Mouse (Mus musculus): ENCODE results near the gene Man1c1.

The Man1c1 gene

GRCm38 (mm10) chr4:134703835-134704546, at the start of gene Man1c1:
Man1c1 (minus strand) TSS chr4:134704290.
- Histone ChIP-seq H3K36me3 (ENCODE audit: control insufficient read depth, insufficient read depth, low read length, poor library complexity, severe bottlenecking) (no peaks in the 10 kb centered on the region), H3K27me3 (ENCODE audit: control insufficient read depth, insufficient read depth, low read length, poor library complexity, severe bottlenecking) (no peaks in the 10 kb centered on the region)
- DNase-seq (ENCODE audit: low read depth, low spot score), result peak; percentile 95

GRCm38 (mm10) chr4:134753516-134754261, 49.6 kb upstream of the Man1c1 start:
- no peaks in the 10 kb centered on the region for H3K27me3 ChIP-seq (ENCODE audit: control insufficient read depth, insufficient read depth, low read length, poor library complexity, severe bottlenecking)
- no peak for DNase-seq (ENCODE audit: low read depth, low spot score)
- no peaks in the 10 kb centered on the region for H3K36me3 ChIP-seq (ENCODE audit: control insufficient read depth, insufficient read depth, low read length, poor library complexity, severe bottlenecking)

GRCm38 (mm10) chr4:134752911-134753426, 48.9 kb upstream of the Man1c1 start:
- Histone ChIP-seq H3K36me3 (ENCODE audit: control insufficient read depth, insufficient read depth, low read length, poor library complexity, severe bottlenecking) (no peaks in the 10 kb centered on the region), H3K27me3 (ENCODE audit: control insufficient read depth, insufficient read depth, low read length, poor library complexity, severe bottlenecking) (no peaks in the 10 kb centered on the region)
- DNase-seq (ENCODE audit: low read depth, low spot score), result no peak

GRCm38 (mm10) chr4:134751682-134752380, 47.7 kb upstream of the Man1c1 start:
- no peak for DNase-seq (ENCODE audit: low read depth, low spot score)
- H3K36me3 ChIP-seq (ENCODE audit: control insufficient read depth, insufficient read depth, low read length, poor library complexity, severe bottlenecking), result no peaks in the 10 kb centered on the region; the same call in 1 of the 2 replicates

GRCm38 (mm10) chr4:134750825-134751224, 46.7 kb upstream of the Man1c1 start:
- DNase-seq (ENCODE audit: low read depth, low spot score), result no peak
- H3K36me3 ChIP-seq (ENCODE audit: control insufficient read depth, insufficient read depth, low read length, poor library complexity, severe bottlenecking), result no peaks in the 10 kb centered on the region; the same call in 1 of the 2 replicates
- no peaks in the 10 kb centered on the region for H3K27me3 ChIP-seq (ENCODE audit: control insufficient read depth, insufficient read depth, low read length, poor library complexity, severe bottlenecking)

More at GRCm38 (mm10) chr4:134751682-134752380, 47.7 kb upstream of the Man1c1 start:
- H3K27me3 ChIP-seq (ENCODE audit: control insufficient read depth, insufficient read depth, low read length, poor library complexity, severe bottlenecking), result no peaks in the 10 kb centered on the region

GRCm38 (mm10) chr4:134750263-134750662, 46.2 kb upstream of the Man1c1 start:
- Histone ChIP-seq H3K27me3 (ENCODE audit: control insufficient read depth, insufficient read depth, low read length, poor library complexity, severe bottlenecking) (no peaks in the 10 kb centered on the region), H3K36me3 (ENCODE audit: control insufficient read depth, insufficient read depth, low read length, poor library complexity, severe bottlenecking) (no peaks in the 10 kb centered on the region; the same call in 1 of the 2 replicates)
- peak; percentile 57 for DNase-seq (ENCODE audit: low read depth, low spot score)

- Histone ChIP-seq H3K36me3 (ENCODE audit: control insufficient read depth, insufficient read depth, low read length, poor library complexity, severe bottlenecking) (no peaks in the 10 kb centered on the region; the same call in 1 of the 2 replicates), H3K27me3 (ENCODE audit: control insufficient read depth, insufficient read depth, low read length, poor library complexity, severe bottlenecking) (no peaks in the 10 kb centered on the region)
- peak; percentile 75 for DNase-seq (ENCODE audit: low read depth, low spot score)
These were observed 45.4 kb upstream of the Man1c1 start for GRCm38 (mm10) chr4:134749301-134750030.

- H3K36me3 ChIP-seq (ENCODE audit: control insufficient read depth, insufficient read depth, low read length, poor library complexity, severe bottlenecking), result no peaks in the 10 kb centered on the region; the same call in 1 of the 2 replicates
- H3K27me3 ChIP-seq (ENCODE audit: control insufficient read depth, insufficient read depth, low read length, poor library complexity, severe bottlenecking), result no peaks in the 10 kb centered on the region
- DNase-seq (ENCODE audit: low read depth, low spot score), result no peak
These were observed 42.0 kb upstream of the Man1c1 start for GRCm38 (mm10) chr4:134745900-134746661.

- no peaks in the 10 kb centered on the region; the same call in 1 of the 2 replicates for H3K36me3 ChIP-seq (ENCODE audit: control insufficient read depth, insufficient read depth, low read length, poor library complexity, severe bottlenecking)
- DNase-seq (ENCODE audit: low read depth, low spot score), result no peak
- H3K27me3 ChIP-seq (ENCODE audit: control insufficient read depth, insufficient read depth, low read length, poor library complexity, severe bottlenecking), result no peaks in the 10 kb centered on the region
These were observed 40.0 kb upstream of the Man1c1 start for GRCm38 (mm10) chr4:134743881-134744633.

- no peaks in the 10 kb centered on the region; the same call in 1 of the 2 replicates for H3K36me3 ChIP-seq (ENCODE audit: control insufficient read depth, insufficient read depth, low read length, poor library complexity, severe bottlenecking)
- no peaks in the 10 kb centered on the region for H3K27me3 ChIP-seq (ENCODE audit: control insufficient read depth, insufficient read depth, low read length, poor library complexity, severe bottlenecking)
- no peak for DNase-seq (ENCODE audit: low read depth, low spot score)
These were observed 37.9 kb upstream of the Man1c1 start for GRCm38 (mm10) chr4:134741949-134742348.

- Histone ChIP-seq H3K36me3 (ENCODE audit: control insufficient read depth, insufficient read depth, low read length, poor library complexity, severe bottlenecking) (no peaks in the 10 kb centered on the region), H3K27me3 (ENCODE audit: control insufficient read depth, insufficient read depth, low read length, poor library complexity, severe bottlenecking) (no peaks in the 10 kb centered on the region)
- DNase-seq (ENCODE audit: low read depth, low spot score), result no peak
These were observed 36.1 kb upstream of the Man1c1 start for GRCm38 (mm10) chr4:134740186-134740585.

GRCm38 (mm10) chr4:134739530-134739929, 35.4 kb upstream of the Man1c1 start:
- no peaks in the 10 kb centered on the region for H3K36me3 ChIP-seq (ENCODE audit: control insufficient read depth, insufficient read depth, low read length, poor library complexity, severe bottlenecking)
- no peak for DNase-seq (ENCODE audit: low read depth, low spot score)
- no peaks in the 10 kb centered on the region for H3K27me3 ChIP-seq (ENCODE audit: control insufficient read depth, insufficient read depth, low read length, poor library complexity, severe bottlenecking)

GRCm38 (mm10) chr4:134737365-134737910, 33.3 kb upstream of the Man1c1 start:
- no peaks in the 10 kb centered on the region for H3K27me3 ChIP-seq (ENCODE audit: control insufficient read depth, insufficient read depth, low read length, poor library complexity, severe bottlenecking)
- DNase-seq (ENCODE audit: low read depth, low spot score), result no peak
- H3K36me3 ChIP-seq (ENCODE audit: control insufficient read depth, insufficient read depth, low read length, poor library complexity, severe bottlenecking), result no peaks in the 10 kb centered on the region
